Mouse (Mus musculus): ENCODE measurements around the gene Gm28308.

DNA sequence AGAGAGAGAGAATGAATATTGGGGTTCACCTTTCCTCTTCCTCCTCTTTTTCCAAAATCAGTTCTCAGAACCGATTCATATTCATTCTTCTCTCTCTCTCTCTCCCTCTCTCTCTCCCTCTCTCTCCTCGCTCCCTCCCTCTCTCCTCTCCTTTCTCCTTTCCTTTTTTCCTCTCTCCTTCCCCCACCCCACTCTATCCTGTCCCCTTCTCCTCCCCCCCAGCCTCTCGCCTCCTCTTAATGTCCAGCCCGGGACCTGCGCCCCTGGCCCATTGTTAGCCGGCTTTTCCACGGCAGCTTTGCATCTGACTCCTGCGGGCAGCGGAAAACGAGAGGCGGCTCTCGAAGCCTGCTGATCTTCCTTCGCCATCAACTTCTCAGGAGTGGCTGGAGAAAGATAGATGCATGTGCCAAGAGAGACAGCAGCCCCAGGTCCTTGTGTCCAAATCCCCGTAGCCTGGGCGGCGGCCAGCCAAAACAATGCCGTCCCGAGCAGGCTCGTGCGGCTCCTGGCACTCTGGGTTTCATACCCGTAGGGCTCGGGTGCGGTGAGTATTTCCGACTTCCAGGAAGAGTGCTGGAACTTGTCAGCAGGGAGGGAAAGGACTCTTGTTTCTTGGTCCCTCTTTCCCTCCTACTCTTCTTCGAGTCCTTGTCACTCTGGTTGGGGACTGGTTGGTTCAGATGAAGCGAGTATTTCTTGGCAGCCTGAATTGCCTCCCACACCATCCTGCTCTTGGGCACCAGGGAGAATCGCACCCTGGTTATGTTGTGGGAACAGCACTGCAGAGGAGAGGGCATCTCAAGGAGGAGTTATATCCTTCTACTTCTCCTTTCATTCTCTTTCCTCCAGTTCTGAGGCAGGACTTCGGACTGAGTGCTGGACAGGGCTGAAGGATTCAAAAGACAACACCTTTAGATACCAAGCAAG lies 47.4 kb downstream of the Gm28308 start:
- TF ChIP-seq CTCF (IDR thresholded peaks at IDR 0.05) (no peak), POLR2A (IDR thresholded peaks at IDR 0.05; ENCODE audit: insufficient read depth, low read depth, low read length) (no peak)

Measured in heart, adult 2 months (tissue).